In genomic region chr7:119861335-119862091, GRCm38 (mm10) we compare ENCODE assay signal across 8 mouse cellular contexts. TPM values are rescaled to one million over a fixed set of nuclear protein-coding genes. Genes with fewer than 3 reads are reported as not detected.
A peak's percentile ranks its signal among the peaks of the same experiment; 100 is the strongest.
DNase-seq lines count a peak whose midpoint lies in the region; ATAC-seq and TF ChIP-seq lines count a peak whose summit lies in the region.

No protein-coding gene starts in this region.

- no peak for TF ChIP-seq CTCF in Patski (IDR thresholded peaks at IDR 0.05)
- no peak for TF ChIP-seq CTCF in forebrain, postnatal 0 days (IDR thresholded peaks at IDR 0.05; ENCODE audit: low read depth)

- DNase-seq in Patski (ENCODE audit: low read depth, low spot score) = peak; percentile 46
- DNase-seq in cerebellum, adult 11-12 months = peak; percentile 40
- DNase-seq in forebrain, postnatal 0 days = peak; percentile 68
- DNase-seq in hindbrain, embryonic 10.5 days (ENCODE audit: low spot score) = peak; percentile 63
- peak; percentile 30 to 39 for DNase-seq in layer of hippocampus, postnatal 10 days (ENCODE audit: low spot score in 2 of 2)
- DNase-seq in right cerebral cortex, postnatal 25 days = peak; percentile 40
- no peak for DNase-seq in ovary, postnatal 10 days (ENCODE audit: low spot score)

- CTCF ChIA-PET in Patski (lab: Charles Lee) = no interaction called here

- in situ Hi-C loops in Patski (cut with MboI; ENCODE audit: low pct_unique_long_range_greater_than_20kb) = loop anchor here (25.0 kb wide), 1 partner anchor 776 kb away; the partner anchor contains the start of gene Uqcrc2

- no peaks in the 10 kb centered on the region for H3K27me3 ChIP-seq in Patski
- H3K27me3 ChIP-seq in forebrain, postnatal 0 days (ENCODE audit: insufficient read depth, low read length) = no peaks in the 10 kb centered on the region
- no peaks in the 10 kb centered on the region for H3K27me3 ChIP-seq in hindbrain, embryonic 10.5 days (ENCODE audit: insufficient read depth, poor library complexity, severe bottlenecking)

- H3K9ac ChIP-seq in forebrain, postnatal 0 days = no peak overlapping the region

- H3K9me3 ChIP-seq in forebrain, postnatal 0 days (ENCODE audit: low read length) = no peaks in the 10 kb centered on the region
- no peaks in the 10 kb centered on the region for H3K9me3 ChIP-seq in hindbrain, embryonic 10.5 days

- peak; percentile 97 for ATAC-seq in Patski
- peak; percentile 86 for ATAC-seq in forebrain, postnatal 0 days
- ATAC-seq in megakaryocyte, adult 5-6 weeks (ENCODE audit: poor library complexity, severe bottlenecking) = peak; percentile 84

- WGBS in forebrain, postnatal 0 days = 15% methylated on average over 6 of the region's 6 CpGs
- whole genome bisulfite sequencing in hindbrain, embryonic 10.5 days = 35% methylated on average over 6 of the region's 6 CpGs

- H3K4me3 ChIP-seq in forebrain, postnatal 0 days (ENCODE audit: low read depth, low read length) = no peak overlapping the region
- peak overlapping the region; percentile 11; the same call in 1 of the 2 replicates for H3K4me3 ChIP-seq in hindbrain, embryonic 10.5 days

- H3K27ac ChIP-seq in forebrain, postnatal 0 days (ENCODE audit: low read depth, low read length) = no peak overlapping the region; the same call in 1 of the 2 replicates
- peak overlapping the region; percentile 79 for H3K27ac ChIP-seq in hindbrain, embryonic 10.5 days

- H3K4me1 ChIP-seq in forebrain, postnatal 0 days (ENCODE audit: insufficient read depth) = 0 out of 2 replicates have a peak, but pooled peaks cover 7% of the 10 kb centered on the region
- peaks cover 36% of the 10 kb centered on the region for H3K4me1 ChIP-seq in hindbrain, embryonic 10.5 days (replicated peaks)

- peaks cover 6% of the 10 kb centered on the region; the same call in 1 of the 2 replicates for H3K36me3 ChIP-seq in forebrain, postnatal 0 days (ENCODE audit: insufficient read depth)
- peaks cover 31% of the 10 kb centered on the region for H3K36me3 ChIP-seq in hindbrain, embryonic 10.5 days

- POLR2A ChIA-PET in Patski (lab: Charles Lee) = no interaction called here

- H3K4me2 ChIP-seq in forebrain, postnatal 0 days (ENCODE audit: low read depth) = no peak overlapping the region

RNA-seq across cellular contexts. Expression of gene Lyrm1, which starts 34.1 kb away (rescaled TPM):
- polyA plus RNA-seq in Patski (2021) = 10.3 TPM
- 22.3 and 23.0 TPM in 2 replicates for total RNA-seq in forebrain, postnatal 0 days (2014; rRNA removed)
- 24.4 and 25.6 TPM in 2 replicates for polyA plus RNA-seq in forebrain, postnatal 0 days (2015; fragmentation: Nextera tagmentation; extraction: Ambion mirVana)
- 12.0 and 14.3 TPM in 2 replicates for polyA plus RNA-seq in hindbrain, embryonic 10.5 days (2016; fragmentation: Nextera tagmentation; extraction: Ambion mirVana)
- 1 to 10 TPM; 7.3 to 8.9 TPM for total RNA-seq in layer of hippocampus, postnatal 10 days (2021)
- 7.9 and 11.0 TPM in 2 replicates for total RNA-seq in megakaryocyte, adult 5-6 weeks (2015)
- 10.9 and 11.0 TPM in 2 replicates for total RNA-seq in megakaryocyte, adult 5-6 weeks (2017)

RNA-seq across cellular contexts. Expression of gene Dcun1d3, which starts 34.6 kb away (rescaled TPM):
- polyA plus RNA-seq in Patski (2021) = 10.2 TPM
- total RNA-seq in forebrain, postnatal 0 days (2014; rRNA removed) = 10.8 and 14.6 TPM in 2 replicates
- polyA plus RNA-seq in forebrain, postnatal 0 days (2015; fragmentation: Nextera tagmentation; extraction: Ambion mirVana) = 6.8 and 9.0 TPM in 2 replicates
- polyA plus RNA-seq in hindbrain, embryonic 10.5 days (2016; fragmentation: Nextera tagmentation; extraction: Ambion mirVana) = 11.4 and 14.7 TPM in 2 replicates
- 10 to 100 TPM; 23.3 to 24.0 TPM for total RNA-seq in layer of hippocampus, postnatal 10 days (2021)
- total RNA-seq in megakaryocyte, adult 5-6 weeks (2015) = 5.1 and 9.5 TPM in 2 replicates
- 8.7 and 10.9 TPM in 2 replicates for total RNA-seq in megakaryocyte, adult 5-6 weeks (2017)
